Mouse (Mus musculus): ENCODE data around the gene Ccl11.

The Ccl11 gene

DNA sequence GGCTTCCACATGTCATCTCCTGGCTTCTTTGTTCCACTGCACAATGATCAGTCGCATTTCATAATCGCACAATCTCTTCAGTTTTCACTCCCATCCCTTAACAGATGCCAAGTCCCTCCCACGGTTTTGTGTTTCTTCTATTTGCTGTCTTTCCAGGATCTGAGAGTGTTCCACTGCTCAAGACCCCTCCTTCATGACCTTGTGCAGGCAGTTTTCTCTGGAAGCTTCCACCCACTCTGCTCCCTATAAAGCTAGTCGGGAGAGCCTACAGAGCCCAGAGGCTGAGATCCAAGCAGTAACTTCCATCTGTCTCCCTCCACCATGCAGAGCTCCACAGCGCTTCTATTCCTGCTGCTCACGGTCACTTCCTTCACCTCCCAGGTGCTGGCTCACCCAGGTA lies at the start of gene Ccl11:
Ccl11 (plus strand) TSS at position 178 of the 400 bp plus-strand sequence.
- DNase-seq: no peak

- DNase-seq: no peak
Observed at GRCm38 (mm10) chr11:82010115-82010514, 47.5 kb upstream of the Ccl11 start.

DNA sequence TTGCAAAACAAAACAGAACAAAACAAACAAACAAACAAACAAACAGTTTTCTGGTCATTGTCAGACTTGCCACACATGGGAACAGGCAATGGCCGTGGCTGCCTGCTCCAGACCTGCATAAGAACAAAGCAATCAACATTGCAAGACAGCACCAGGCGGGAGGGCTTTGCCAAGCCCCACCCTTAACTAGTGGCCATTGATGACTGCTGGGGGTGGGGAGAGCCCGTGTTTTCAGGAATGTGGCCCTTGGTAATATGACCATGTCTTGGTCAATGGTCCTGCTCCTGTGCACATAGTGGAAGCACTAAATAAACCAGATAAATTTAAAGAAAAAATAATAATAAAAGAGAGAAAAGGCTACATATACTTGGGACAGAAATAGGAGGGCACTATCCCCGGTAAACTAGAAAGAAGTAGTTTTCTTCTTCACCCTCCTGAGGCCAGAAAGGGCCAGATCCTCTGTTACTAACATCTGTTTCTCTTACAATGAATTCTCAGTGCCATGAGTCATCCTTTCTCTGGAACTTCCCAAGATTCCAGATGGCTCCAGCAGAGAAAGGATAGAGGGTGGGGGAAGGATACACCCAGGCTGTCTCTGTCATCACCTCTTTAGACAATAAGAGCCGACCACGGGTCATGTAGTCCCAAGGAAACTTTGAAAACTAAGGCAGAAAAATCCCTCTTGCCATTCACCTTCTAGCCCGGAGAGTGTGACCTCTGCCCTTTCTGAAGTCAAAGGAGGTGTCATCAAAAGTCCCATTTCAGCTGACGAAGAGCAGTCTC lies 46.0 kb upstream of the Ccl11 start:
- no peak for DNase-seq

DNA sequence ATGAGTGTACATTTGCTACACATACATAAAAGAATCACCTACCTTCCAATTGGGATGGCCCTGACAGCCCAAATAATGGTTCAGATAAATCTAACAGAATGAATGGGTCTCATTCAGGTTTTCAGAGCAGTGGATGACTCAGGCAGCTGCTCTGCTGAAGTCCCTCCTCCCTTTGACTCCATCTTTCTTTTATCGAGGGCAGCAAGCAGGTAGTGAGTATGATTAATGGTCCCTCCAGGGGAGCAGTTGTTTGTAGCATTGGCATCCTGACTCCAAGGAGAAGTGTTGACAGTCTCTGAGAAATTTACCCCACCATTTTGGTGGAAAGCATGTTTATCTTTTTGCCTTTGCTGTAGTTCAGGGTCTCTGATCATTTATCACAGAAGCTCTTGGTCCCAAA lies 43.9 kb upstream of the Ccl11 start:
- DNase-seq: no peak

GRCm38 (mm10) chr11:82015066-82015465 lies 42.6 kb upstream of the Ccl11 start:
- no peak for DNase-seq

- DNase-seq: no peak
Observed at GRCm38 (mm10) chr11:82016181-82016780, 41.3 kb upstream of the Ccl11 start.

- no peak for DNase-seq
Observed at GRCm38 (mm10) chr11:82019389-82019788, 38.2 kb upstream of the Ccl11 start.

DNA sequence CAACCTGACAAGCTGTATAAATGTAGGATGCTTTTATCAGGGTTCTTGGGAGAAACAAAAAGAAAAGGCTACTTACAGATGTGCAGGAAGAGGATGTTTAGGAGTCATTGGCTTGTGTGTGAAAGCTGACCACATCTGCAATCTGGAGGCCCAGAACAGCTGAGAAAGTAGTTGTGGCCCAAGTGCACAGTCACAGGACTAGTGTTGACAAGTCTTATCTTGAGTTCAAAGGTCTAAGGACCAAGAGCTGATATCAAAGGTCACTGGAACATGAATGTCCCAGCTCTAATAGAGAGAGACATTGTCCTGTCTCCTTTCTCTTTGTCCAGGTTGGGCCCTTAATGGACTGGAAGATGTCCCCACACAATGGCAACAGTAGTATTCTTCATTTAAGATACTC lies 37.8 kb upstream of the Ccl11 start:
- no peak for DNase-seq

- DNase-seq: no peak
Observed at GRCm38 (mm10) chr11:82021406-82021805, 36.2 kb upstream of the Ccl11 start.

DNA sequence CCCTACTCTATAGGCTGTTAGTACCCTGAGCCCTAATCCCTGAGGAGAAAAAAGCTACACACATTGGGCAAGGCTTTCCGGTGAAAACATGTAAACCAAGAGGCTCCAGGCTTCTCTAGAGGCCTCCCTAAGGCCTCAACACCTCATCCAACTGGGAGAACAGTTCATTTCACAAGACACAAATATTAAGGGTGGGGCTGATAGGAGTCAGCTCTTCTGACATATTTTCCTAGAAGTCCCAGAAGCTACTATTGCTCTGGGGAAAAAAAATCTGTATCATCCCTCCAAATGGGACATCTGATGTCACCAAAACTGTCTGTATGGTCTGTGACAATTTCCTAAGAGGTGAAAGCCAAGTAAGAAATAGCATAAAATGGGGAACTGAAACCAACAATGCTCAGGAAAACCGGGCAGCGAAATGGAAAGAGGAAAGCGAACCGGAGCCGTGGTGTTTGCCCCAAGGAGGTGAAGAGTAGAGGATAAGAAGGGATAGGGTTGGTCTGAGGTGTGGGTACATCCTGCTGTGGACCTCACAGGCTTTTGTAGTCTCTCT lies 35.0 kb upstream of the Ccl11 start:
- DNase-seq: no peak

- no peak for DNase-seq
Observed at GRCm38 (mm10) chr11:82023769-82024168, 33.9 kb upstream of the Ccl11 start.

DNA sequence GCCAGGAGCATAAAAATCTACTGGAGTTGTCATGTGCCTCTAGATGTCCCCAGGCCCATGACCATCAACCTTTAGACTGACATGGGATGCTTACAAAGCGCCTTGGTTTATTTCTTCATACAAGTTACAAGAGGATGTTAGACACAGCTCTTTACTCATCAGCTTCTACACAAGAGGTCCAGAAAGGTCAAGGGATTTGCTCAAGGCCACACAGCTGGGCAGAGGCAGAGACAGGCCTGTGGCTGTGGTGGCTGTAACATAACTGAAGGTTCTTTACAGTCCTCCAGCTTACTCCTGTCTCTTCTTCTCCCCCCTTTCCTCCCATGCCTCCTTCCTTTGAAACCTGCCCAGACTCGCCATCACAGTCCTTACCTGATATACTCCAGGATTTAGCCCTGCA lies 27.5 kb upstream of the Ccl11 start:
- DNase-seq: no peak

GRCm38 (mm10) chr11:82032136-82032535 lies 25.5 kb upstream of the Ccl11 start:
- no peak for DNase-seq

DNA sequence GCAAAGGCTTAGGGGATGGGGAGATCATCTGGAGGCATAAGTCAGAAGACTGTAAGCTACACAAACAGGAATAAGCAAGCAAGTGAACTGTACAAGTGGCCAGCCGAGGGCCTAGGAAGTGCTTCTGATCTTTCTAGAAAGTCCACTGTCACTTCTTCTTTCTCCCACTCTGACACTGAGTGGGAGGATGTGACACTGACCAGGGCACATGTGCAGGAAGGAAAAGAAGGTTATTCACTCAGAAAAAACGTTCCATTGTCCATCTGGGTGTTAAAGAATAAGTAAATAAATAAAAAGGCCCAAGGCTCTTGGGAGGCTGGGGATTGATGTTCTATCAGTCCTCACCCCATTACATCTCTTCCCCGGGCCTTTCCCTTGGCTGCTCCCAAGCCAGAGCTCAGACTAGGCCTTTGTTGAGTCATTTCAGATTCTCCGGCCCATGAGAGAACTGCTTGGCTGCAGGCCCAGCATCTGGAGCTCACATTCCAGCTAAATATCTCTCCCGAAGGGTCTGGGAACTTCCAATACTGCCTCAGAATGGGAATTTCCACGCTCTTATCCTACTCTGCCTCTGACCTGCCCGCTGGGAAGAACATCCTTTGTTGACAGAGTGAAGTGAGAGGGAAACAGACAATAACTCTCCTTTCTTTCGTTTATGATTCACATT lies 24.8 kb upstream of the Ccl11 start:
- no peak for DNase-seq

GRCm38 (mm10) chr11:82034446-82034845 lies 23.2 kb upstream of the Ccl11 start:
- no peak for DNase-seq

DNA sequence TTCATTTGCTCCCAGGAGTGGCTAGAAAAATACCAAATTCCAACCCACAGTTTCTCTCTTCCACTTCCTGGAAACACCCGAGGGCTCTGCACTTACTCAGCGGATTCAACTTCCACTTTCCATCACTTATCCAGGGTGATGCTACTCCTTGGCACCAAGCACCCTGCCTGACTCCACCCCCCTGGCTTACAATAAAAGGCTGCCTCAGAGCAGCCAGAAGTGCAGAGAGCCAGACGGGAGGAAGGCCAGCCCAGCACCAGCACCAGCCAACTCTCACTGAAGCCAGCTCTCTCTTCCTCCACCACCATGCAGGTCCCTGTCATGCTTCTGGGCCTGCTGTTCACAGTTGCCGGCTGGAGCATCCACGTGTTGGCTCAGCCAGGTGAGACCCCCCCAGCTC lies 22.3 kb upstream of the Ccl11 start, which contains the start of gene Ccl2:
Ccl2 (plus strand) TSS at position 216 of the 400 bp plus-strand sequence.
- DNase-seq: peak; percentile 9

DNA sequence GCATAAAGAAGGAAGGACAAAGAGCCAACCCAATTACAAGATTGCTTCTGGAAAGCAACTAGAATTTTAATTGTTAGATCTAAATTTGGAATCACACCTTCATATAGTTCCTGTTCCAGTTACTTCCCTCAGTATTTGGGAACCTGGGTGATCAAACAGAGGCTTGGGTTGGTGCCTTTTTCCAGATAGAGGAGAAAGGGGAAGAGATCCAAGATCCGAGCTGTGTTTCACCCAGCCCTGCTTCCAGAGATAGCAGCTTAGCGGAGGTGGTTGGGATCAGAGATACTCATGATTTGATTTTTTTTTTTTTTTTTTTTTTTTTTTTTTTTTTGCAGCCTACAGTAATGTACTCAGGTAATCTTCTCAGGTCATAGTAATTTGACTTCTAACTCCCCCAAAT lies 21.8 kb upstream of the Ccl11 start:
- no peak for DNase-seq

DNA sequence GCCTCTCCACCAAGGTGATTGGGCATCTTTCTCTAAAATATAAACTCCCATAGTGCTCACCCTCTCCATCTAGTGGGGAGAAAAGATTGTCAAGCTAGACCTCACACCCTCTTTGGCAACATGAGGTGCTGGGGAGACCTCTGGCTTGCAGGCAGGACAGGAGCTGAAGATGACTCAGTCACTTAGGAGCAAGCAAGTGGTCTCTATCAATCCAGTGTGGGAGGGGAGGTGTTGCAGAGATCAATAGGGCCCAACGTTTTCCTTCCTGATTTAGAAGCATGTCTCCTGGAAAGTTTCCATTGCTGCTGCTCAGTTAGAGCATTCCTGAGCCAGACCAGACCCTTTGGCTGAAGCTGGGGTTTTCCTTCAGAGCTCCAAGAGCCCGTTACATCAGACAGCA lies 19.1 kb upstream of the Ccl11 start, which contains the start of gene Gm17268:
Gm17268 (minus strand) TSS at position 28 of the 400 bp plus-strand sequence.
- DNase-seq: no peak

DNA sequence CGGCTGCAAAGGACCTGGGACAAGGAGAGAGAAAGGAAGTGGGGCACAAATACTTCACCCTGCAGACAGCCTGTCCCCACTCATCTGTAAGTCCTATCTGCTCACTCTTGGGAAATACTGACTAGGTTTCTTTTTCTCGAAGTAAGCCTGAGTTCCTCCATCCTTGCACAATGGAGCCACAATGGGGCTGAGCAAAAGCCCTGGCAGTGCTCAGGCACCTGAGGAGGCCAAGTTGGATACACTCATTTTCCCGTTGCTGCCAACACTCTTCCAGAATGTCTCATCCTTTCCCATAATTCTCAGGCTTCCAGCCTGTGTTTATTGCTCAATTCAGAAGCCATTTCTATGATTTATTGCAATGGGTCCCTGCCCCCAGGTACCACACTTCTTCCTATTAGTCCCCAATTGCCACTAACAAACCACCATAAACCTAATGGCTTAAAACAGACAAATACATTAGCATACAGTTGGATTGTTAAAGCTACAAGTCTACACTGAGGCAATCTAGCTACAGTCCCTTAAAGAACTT lies 18.4 kb upstream of the Ccl11 start:
- DNase-seq: no peak

DNA sequence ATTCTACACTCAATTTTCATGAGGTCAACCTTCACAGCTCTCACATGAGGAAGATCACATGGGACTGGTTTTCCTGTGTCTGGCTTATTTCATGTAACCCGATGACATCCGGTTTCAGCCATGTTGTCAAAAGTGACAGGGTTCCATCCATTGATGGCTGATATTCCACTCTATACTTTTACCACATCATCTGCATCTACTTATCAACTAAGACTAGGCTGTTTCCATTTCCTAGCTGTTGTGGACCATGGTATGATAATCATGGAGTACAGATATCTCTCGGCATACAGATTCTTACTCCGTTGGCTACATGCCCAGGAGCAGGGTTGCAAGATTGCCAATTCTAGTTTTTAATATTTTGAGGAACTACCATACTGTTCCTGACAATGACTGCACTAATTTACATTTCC lies 15.9 kb upstream of the Ccl11 start:
- no peak for DNase-seq

GRCm38 (mm10) chr11:82045471-82045870 lies 12.2 kb upstream of the Ccl11 start, which contains the start of gene Ccl7:
Gene Ccl7, plus strand, starts transcription at chr11:82045712.
- no peak for DNase-seq

GRCm38 (mm10) chr11:82047746-82048415 lies 9.7 kb upstream of the Ccl11 start:
- no peak for DNase-seq

- DNase-seq: no peak
Observed at GRCm38 (mm10) chr11:82053849-82054248, 3.8 kb upstream of the Ccl11 start.

Data from cerebellum, adult 8-10 months (tissue).